Mouse (Mus musculus): ENCODE results near the gene Sept5. TPM values are rescaled to one million over a fixed set of nuclear protein-coding genes. Genes with fewer than 3 reads are reported as not detected.

Gene Sept5
- polyA plus RNA-seq, 1 experiment from 2014 or later = 3.2 TPM

- 83% methylated on average over 5 of the region's 5 CpGs for WGBS (ENCODE audit: insufficient replicate concordance)
- H3K9ac ChIP-seq (replicated peaks) = no peak overlapping the region
- H3K9me3 ChIP-seq (ENCODE audit: low read length) = no peaks in the 10 kb centered on the region
- no peaks in the 10 kb centered on the region for H3K27me3 ChIP-seq (ENCODE audit: insufficient read depth, low read length)
- no peak overlapping the region for H3K27ac ChIP-seq (ENCODE audit: low read depth)
- DNase-seq = peak; percentile 8
- H3K36me3 ChIP-seq (replicated peaks; ENCODE audit: insufficient read depth, low read length) = no peaks in the 10 kb centered on the region
- H3K4me1 ChIP-seq (ENCODE audit: insufficient read depth) = no peaks in the 10 kb centered on the region; the same call in 1 of the 2 replicates
- no peak overlapping the region for H3K4me2 ChIP-seq (ENCODE audit: low read depth, low read length)
- no peak overlapping the region for H3K4me3 ChIP-seq (ENCODE audit: low read depth, low read length)
- no peak for TF ChIP-seq EP300 (IDR thresholded peaks at IDR 0.05; ENCODE audit: low read depth)
- TF ChIP-seq CTCF (IDR thresholded peaks at IDR 0.05; ENCODE audit: low read depth) = no peak
- no peak for ATAC-seq
Observed at GRCm38 (mm10) chr16:18636401-18636800, 6.6 kb upstream of the Sept5 start.

- Histone ChIP-seq H3K27ac (ENCODE audit: low read depth) (no peak overlapping the region), H3K4me1 (ENCODE audit: insufficient read depth) (peaks cover 5% of the 10 kb centered on the region; the same call in 1 of the 2 replicates), H3K4me3 (ENCODE audit: low read depth, low read length) (no peak overlapping the region), H3K36me3 (replicated peaks; ENCODE audit: insufficient read depth, low read length) (no peaks in the 10 kb centered on the region), H3K9ac (replicated peaks) (no peak overlapping the region), H3K27me3 (ENCODE audit: insufficient read depth, low read length) (peaks cover 12% of the 10 kb centered on the region), H3K4me2 (ENCODE audit: low read depth, low read length) (no peak overlapping the region), H3K9me3 (ENCODE audit: low read length) (no peaks in the 10 kb centered on the region)
- DNase-seq = no peak
- TF ChIP-seq CTCF (IDR thresholded peaks at IDR 0.05; ENCODE audit: low read depth) (no peak), EP300 (IDR thresholded peaks at IDR 0.05; ENCODE audit: low read depth) (no peak)
- no peak for ATAC-seq
- 50% methylated on average over 1 of the region's 1 CpGs for WGBS (ENCODE audit: insufficient replicate concordance)
Observed at GRCm38 (mm10) chr16:18633333-18633732, 3.6 kb upstream of the Sept5 start.

GRCm38 (mm10) chr16:18632816-18633215 is 3.1 kb upstream of the Sept5 start:
- H3K4me3 ChIP-seq (ENCODE audit: low read depth, low read length) = no peak overlapping the region
- no peak overlapping the region for H3K9ac ChIP-seq (replicated peaks)
- no peak overlapping the region for H3K27ac ChIP-seq (ENCODE audit: low read depth)
- no peak overlapping the region for H3K4me2 ChIP-seq (ENCODE audit: low read depth, low read length)
- ATAC-seq (no peak), DNase-seq (no peak)
- TF ChIP-seq CTCF (IDR thresholded peaks at IDR 0.05; ENCODE audit: low read depth) (no peak), EP300 (IDR thresholded peaks at IDR 0.05; ENCODE audit: low read depth) (no peak)
- H3K4me1 ChIP-seq (ENCODE audit: insufficient read depth) = peaks cover 5% of the 10 kb centered on the region; the same call in 1 of the 2 replicates
- no peaks in the 10 kb centered on the region for H3K36me3 ChIP-seq (replicated peaks; ENCODE audit: insufficient read depth, low read length)
- WGBS (ENCODE audit: insufficient replicate concordance) = 50% methylated on average over 2 of the region's 2 CpGs
- peaks cover 17% of the 10 kb centered on the region for H3K27me3 ChIP-seq (ENCODE audit: insufficient read depth, low read length)
- H3K9me3 ChIP-seq (ENCODE audit: low read length) = no peaks in the 10 kb centered on the region

- ATAC-seq (no peak), DNase-seq (no peak)
- WGBS (ENCODE audit: insufficient replicate concordance) = 50% methylated on average over 3 of the region's 3 CpGs
- no peak overlapping the region for H3K9ac ChIP-seq (replicated peaks)
- H3K9me3 ChIP-seq (ENCODE audit: low read length) = no peaks in the 10 kb centered on the region
- H3K27ac ChIP-seq (ENCODE audit: low read depth) = no peak overlapping the region
- H3K4me1 ChIP-seq (ENCODE audit: insufficient read depth) = peaks cover 5% of the 10 kb centered on the region; the same call in 1 of the 2 replicates
- no peaks in the 10 kb centered on the region for H3K36me3 ChIP-seq (replicated peaks; ENCODE audit: insufficient read depth, low read length)
- H3K27me3 ChIP-seq (ENCODE audit: insufficient read depth, low read length) = peaks cover 25% of the 10 kb centered on the region
- H3K4me3 ChIP-seq (ENCODE audit: low read depth, low read length) = no peak overlapping the region
- TF ChIP-seq CTCF (IDR thresholded peaks at IDR 0.05; ENCODE audit: low read depth) (peak; percentile 33), EP300 (IDR thresholded peaks at IDR 0.05; ENCODE audit: low read depth) (no peak)
- no peak overlapping the region for H3K4me2 ChIP-seq (ENCODE audit: low read depth, low read length)
Observed at GRCm38 (mm10) chr16:18632059-18632458, 2.3 kb upstream of the Sept5 start.

- H3K4me3 ChIP-seq (ENCODE audit: low read depth, low read length) = no peak overlapping the region
- WGBS (ENCODE audit: insufficient replicate concordance) = 56% methylated on average over 7 of the region's 7 CpGs
Observed at GRCm38 (mm10) chr16:18631141-18631540, 1.4 kb upstream of the Sept5 start.

GRCm38 (mm10) chr16:18630291-18630690 is 537 bp upstream of the Sept5 start:
- no peak for ATAC-seq
- Histone ChIP-seq H3K4me3 (ENCODE audit: low read depth, low read length) (no peak overlapping the region), H3K9ac (replicated peaks) (no peak overlapping the region)

More at GRCm38 (mm10) chr16:18631141-18631540, 1.4 kb upstream of the Sept5 start:
- no peak overlapping the region for H3K27ac ChIP-seq (ENCODE audit: low read depth)
- H3K9me3 ChIP-seq (ENCODE audit: low read length) = no peaks in the 10 kb centered on the region
- ATAC-seq = no peak
- TF ChIP-seq CTCF (IDR thresholded peaks at IDR 0.05; ENCODE audit: low read depth) = no peak
- TF ChIP-seq EP300 (IDR thresholded peaks at IDR 0.05; ENCODE audit: low read depth) = no peak
- peaks cover 8% of the 10 kb centered on the region for H3K4me1 ChIP-seq (ENCODE audit: insufficient read depth)
- H3K9ac ChIP-seq (replicated peaks) = no peak overlapping the region
- peaks cover 30% of the 10 kb centered on the region for H3K27me3 ChIP-seq (ENCODE audit: insufficient read depth, low read length)
- no peak overlapping the region for H3K4me2 ChIP-seq (ENCODE audit: low read depth, low read length)
- DNase-seq = no peak
- no peaks in the 10 kb centered on the region for H3K36me3 ChIP-seq (replicated peaks; ENCODE audit: insufficient read depth, low read length)

More at GRCm38 (mm10) chr16:18630291-18630690, 537 bp upstream of the Sept5 start:
- H3K4me2 ChIP-seq (ENCODE audit: low read depth, low read length) = peak overlapping the region; percentile 84
- 48% methylated on average over 5 of the region's 5 CpGs for WGBS (ENCODE audit: insufficient replicate concordance)
- H3K27ac ChIP-seq (ENCODE audit: low read depth) = no peak overlapping the region
- no peak for DNase-seq
- H3K9me3 ChIP-seq (ENCODE audit: low read length) = no peaks in the 10 kb centered on the region
- peaks cover 14% of the 10 kb centered on the region for H3K4me1 ChIP-seq (ENCODE audit: insufficient read depth)
- H3K27me3 ChIP-seq (ENCODE audit: insufficient read depth, low read length) = peaks cover 39% of the 10 kb centered on the region
- no peaks in the 10 kb centered on the region for H3K36me3 ChIP-seq (replicated peaks; ENCODE audit: insufficient read depth, low read length)
- TF ChIP-seq CTCF (IDR thresholded peaks at IDR 0.05; ENCODE audit: low read depth) (no peak), EP300 (IDR thresholded peaks at IDR 0.05; ENCODE audit: low read depth) (no peak)
